Mouse (Mus musculus) thymus, postnatal 10 days (tissue): ENCODE data around the gene Mgp.
A peak's percentile ranks its signal among the peaks of the same experiment; 100 is the strongest.

Experiments used
- DNase-seq, 2 experiments: peaks; one replicate each; pipeline ENCODE4 v3.0.0; 2021; ENCODE audit warnings: low spot score in 2 of 2

Mgp gene

GRCm38 (mm10) chr6:136875670-136876069 is at the start of gene Mgp:
Mgp (minus strand) TSS chr6:136875823.
- no peak for DNase-seq

GRCm38 (mm10) chr6:136925049-136925448 is 49.4 kb upstream of the Mgp start:
- DNase-seq = peak in 1 of 2 experiments; percentile 41

DNA sequence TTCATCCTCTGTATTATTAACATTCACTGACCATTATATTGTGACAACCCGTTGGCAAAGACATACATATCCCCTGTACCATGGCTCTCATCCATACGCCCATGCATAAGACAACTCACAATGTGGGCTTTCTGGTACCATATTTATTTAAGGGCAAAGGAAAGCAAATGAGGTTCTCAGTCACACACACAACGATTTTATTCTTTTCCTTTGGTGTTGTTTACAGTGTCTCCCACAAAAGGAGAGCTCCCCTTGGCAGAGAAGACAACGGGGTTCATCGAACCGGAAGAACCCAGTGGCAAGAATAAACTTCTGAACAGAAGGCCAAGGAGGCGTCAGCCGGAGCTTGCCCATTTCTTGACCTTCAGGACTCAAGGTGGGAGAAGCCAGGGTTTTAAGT is 47.9 kb upstream of the Mgp start, which contains the start of gene Pde6h:
Gene Pde6h, plus strand, starts transcription at position 301 of the 400 bp plus-strand sequence.
- no peak for DNase-seq

DNA sequence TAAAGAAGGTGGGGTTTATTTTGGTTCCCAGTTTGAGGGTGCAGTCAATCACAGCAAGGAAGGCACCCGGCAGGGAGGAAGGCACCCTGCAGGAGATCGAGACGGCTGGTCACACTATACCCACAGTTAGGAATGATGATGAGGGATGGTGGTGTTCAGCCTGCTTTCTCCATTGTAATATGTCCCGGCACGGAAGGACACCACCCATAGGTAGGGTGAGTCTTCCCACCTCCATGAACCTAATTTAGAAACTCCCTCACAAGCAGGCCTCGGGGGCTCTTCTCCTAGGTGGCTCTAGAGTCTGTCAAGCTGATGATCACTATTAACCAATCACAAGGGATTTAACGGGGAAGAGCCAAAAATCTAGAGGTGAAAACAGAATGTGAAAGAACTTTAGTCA is 47.2 kb upstream of the Mgp start:
- no peak for DNase-seq

- no peak for DNase-seq
These were observed 46.5 kb upstream of the Mgp start, which contains the start of gene Erp27 for GRCm38 (mm10) chr6:136922080-136922479. Erp27 (minus strand) TSS chr6:136922180.

GRCm38 (mm10) chr6:136921601-136922000 is 46.0 kb upstream of the Mgp start:
- DNase-seq = no peak

- peak; percentile 37 to 73 for DNase-seq
These were observed 45.0 kb upstream of the Mgp start for GRCm38 (mm10) chr6:136920320-136921257.

- DNase-seq = no peak
These were observed 42.3 kb upstream of the Mgp start for GRCm38 (mm10) chr6:136917885-136918284.

DNA sequence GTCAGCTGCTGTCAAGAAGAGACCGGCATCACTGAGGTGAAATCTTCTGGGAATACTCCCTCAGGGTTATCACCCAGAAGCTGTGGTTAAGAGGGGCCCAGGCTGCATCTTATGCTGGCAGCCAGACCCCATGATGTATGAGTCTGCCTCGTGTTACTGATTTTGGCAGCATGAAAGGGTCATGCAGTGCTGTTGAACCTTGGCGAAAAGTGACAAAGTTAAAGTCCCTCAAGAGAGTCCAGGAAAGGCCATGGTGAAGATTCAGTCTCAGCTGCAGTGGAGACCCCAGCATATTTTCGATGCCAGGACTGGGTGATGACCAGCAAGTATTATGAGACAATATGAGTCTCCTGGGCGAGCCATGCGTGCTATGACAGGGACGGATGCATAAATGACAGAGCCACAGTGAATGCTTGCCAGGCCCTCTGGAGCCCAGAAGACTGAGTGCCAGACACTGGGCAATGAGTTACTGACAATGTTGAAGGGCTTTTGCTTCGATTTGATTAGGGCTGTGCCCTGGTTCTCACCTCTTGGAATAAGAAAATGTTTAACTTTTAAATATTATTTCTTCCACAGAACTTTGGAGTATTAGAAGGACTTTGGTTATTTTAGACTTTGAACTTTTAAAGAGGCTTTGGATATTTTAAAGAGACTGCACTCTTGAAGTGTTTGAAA is 40.2 kb upstream of the Mgp start:
- DNase-seq = no peak

DNA sequence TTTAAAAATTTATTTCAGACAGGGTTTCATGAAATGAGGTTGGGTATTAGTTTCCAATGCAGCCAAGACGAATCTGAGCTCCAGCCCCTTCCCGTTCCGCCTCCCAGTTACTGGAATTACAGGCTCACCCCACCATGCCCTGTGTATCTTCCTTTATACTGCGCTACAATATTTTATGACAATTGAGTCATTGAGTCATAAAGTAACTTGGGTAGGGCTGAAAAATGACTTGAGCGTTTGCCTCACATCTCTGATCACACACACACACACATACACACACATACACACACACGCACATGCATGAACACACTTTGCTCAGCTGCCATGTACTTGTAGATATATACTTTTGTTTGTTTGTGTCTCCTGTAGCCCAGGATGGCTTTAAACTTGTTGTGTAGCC is 38.6 kb upstream of the Mgp start:
- DNase-seq = no peak

GRCm38 (mm10) chr6:136913384-136914126 is 37.9 kb upstream of the Mgp start:
- DNase-seq = no peak

DNA sequence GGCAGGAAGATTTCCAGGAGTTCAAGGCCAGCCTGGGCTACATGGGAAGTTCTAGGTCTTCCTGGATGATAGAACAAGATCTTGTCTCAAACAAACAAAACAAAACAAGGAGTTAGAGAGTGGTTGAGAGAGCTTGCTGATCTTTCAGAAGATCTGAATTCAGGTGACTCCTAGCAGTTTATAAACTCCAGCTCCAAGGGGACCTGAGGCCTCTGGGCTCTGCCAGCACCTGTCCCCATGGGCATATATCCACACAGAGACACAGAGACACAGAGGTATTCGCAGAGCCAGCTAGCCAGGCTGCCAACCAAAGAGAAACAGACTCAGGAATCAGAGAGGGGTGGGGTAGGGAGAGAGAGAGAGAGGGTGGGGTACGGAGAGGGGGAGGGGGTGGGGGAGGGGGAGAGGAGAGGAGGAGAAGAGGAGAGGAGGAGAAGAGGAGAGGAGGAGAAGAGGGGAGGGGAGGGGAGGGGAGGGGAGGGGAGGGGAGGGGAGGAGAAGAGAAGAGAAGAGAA is 37.2 kb upstream of the Mgp start:
- DNase-seq = no peak

DNA sequence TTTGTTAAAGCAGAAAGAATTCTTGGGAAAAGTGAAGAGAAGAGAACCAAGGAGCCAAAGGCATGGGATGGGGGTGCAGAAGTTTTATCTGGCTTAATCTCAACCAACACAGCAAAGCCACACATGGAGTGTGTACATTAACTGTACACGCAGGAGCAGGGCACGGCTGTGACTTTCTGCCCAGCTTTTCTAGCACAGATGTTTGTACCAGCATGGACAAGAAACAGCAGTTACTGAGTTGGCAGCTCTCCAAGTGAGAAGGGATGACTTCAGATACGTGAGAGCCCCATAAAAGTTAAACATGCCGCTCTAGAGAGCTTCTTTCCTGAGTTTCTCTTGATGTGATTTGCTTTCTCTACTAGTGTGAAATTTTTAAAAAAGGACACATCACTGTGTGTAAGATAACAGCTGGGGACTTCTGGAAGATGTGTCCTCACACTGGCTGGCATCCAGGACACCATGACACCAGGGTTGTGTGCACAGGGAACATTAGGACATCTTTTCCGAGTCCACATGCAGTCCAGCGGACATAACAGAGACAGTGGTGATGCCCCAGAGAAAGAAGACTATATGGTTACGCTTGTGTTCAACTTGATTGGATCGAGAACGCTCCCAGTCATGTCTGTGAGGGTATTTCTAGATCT is 34.7 kb upstream of the Mgp start:
- DNase-seq = no peak

DNA sequence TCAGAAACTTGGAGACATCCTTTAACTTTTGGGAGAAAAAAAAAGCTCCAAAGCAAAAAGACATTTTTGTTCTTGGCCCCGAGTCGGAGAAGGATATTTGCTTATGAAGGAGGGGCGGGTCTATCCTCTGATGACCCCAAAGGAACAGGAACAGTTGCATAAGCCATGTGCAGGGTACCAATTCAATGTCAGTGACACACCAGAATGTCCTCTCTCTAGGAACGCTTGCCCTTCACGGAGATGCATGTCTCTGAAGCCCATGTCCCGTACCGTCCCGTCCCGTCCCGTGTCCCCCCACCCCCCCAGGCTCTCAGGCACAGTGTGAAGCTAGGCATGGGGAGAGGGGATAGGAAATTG is 31.3 kb upstream of the Mgp start:
- no peak for DNase-seq

GRCm38 (mm10) chr6:136906283-136906936 is 30.8 kb upstream of the Mgp start:
- no peak for DNase-seq

- no peak for DNase-seq
These were observed 28.4 kb upstream of the Mgp start for GRCm38 (mm10) chr6:136903885-136904470.

- no peak for DNase-seq
These were observed 26.9 kb upstream of the Mgp start for GRCm38 (mm10) chr6:136902527-136902926.

GRCm38 (mm10) chr6:136901010-136901409 is 25.4 kb upstream of the Mgp start:
- DNase-seq = no peak

DNA sequence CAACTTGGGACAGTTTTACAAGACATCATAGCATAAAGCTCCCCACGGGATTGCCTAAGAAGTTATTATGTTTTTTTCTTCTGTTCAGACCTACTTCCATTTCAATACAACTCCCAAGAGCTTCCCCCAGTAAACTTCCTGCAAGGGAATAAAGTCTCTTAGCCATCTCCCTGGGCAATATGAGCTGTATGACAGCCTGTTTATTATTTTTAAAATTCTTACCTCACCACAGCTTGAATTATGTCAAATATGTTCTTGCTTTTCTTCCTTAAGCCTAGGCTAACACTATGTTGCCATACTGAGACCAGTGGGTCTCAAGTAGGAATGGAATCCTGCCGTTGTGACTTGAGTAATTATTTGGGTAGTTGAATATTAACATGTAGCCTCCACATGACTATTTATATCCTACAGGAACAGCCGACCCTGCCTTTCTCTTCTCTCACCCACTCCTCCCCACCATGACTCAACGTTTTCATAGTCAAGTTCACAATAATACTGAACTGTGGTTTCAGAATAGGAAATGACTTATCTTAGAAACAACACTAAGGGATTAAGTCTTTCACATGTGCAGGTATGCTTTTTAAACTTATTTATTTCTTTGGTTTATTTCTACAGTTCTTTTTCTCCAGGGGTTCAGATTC is 24.9 kb upstream of the Mgp start:
- no peak for DNase-seq

DNA sequence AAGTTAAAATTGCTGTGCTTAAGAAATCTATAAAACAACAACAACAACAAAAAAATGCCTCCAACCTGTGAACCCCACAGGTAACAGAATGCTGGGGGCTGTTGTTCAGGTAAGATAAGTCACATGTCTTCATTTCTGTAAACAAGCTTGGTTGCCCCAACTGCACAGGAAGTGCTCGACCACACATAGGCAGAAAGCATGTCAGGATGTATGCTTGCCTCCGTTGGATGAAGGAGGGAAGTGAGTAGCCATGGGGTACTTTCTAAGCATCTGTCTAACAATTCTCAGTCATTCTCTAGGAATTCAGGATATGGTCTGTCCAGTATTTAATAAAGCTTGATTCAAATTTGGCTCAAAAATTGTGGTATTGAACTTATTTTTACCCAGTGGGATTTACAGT is 23.3 kb upstream of the Mgp start:
- peak; percentile 9 to 21 for DNase-seq
